Mouse (Mus musculus) brain, embryonic 18.5 days (tissue): ENCODE results near the gene Krtap10-4.
"Not testable (repeated sequence)": the region's sequence is repeated elsewhere in the genome, so short reads cannot be mapped to it uniquely, and the experiment has no call there.

Source experiments
- DNase-seq: peaks from one replicate; pipeline ENCODE4 v3.0.0-alpha.2; 2012; ENCODE audit warnings: low read depth, low spot score

The Krtap10-4 gene

GRCm38 (mm10) chr10:77788621-77789020, 38.3 kb downstream of the Krtap10-4 start:
- DNase-seq = no peak

GRCm38 (mm10) chr10:77787876-77788275, 39.0 kb downstream of the Krtap10-4 start, which contains the start of gene Gm7137:
Gene Gm7137 (minus strand): TSS chr10:77788200.
- DNase-seq = not testable (repeated sequence)

- not testable (repeated sequence) for DNase-seq
Measured at GRCm38 (mm10) chr10:77783396-77783795, 43.5 kb downstream of the Krtap10-4 start.

DNA sequence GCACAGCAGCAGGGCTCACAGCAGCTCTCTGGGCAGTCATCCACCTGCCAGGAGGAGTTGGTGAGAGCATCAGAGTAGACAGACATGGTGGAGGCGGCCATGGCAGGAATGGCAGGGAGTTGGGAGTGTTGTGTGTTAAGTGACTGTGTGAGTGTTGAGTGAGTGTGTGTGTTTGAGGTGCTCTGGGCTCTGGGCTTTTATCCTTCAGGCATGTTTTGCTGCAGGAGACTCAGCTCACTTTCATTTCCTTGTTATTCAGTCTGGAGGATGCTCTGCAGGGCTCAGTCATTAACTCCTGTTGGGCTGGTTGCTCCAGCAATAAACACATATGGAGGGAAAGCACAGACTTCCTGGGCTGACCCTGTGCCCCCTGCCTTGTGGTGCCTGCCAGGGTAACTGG, 44.5 kb downstream of the Krtap10-4 start, which contains the start of gene Gm3250:
TSS of gene Gm3250 (minus strand) at position 101 of the 400 bp plus-strand sequence.
- DNase-seq = not testable (repeated sequence)

- not testable (repeated sequence) for DNase-seq
Measured at GRCm38 (mm10) chr10:77776844-77777243, 50.1 kb downstream of the Krtap10-4 start, which contains the start of gene Gm7138. Gene Gm7138 (minus strand): TSS chr10:77776944.
